Mouse (Mus musculus) CH12.LX (cell line): ENCODE measurements at regions not wholly inside any gene's neighbourhood (a gene's known extent, or its start where the extent isn't known, plus 50 kb on each side); places are given as distances from the start of the nearest gene placed in this dataset.

Source experiments
- CTCF ChIP-seq, 2 experiments: IDR thresholded peaks in 1 of 2; conservative IDR thresholded peaks in 1 of 2; 2 replicates each; pipeline ENCODE4 v1.5.1; 2011 to 2012; ENCODE audit warnings: low read depth in 2 of 2, low read length in 2 of 2, improper control_type of control experiment in 1 of 2, inconsistent platforms in 1 of 2, mild to moderate bottlenecking in 1 of 2, moderate library complexity in 1 of 2
- JUN ChIP-seq: IDR thresholded peaks from 2 replicates; pipeline ENCODE4 v1.6.1; 2011; ENCODE audit warnings: low read depth, mild to moderate bottlenecking, low read length, improper control_type of control experiment, moderate library complexity; ENCODE audit not compliant: insufficient read depth

GRCm38 (mm10) chr9:53010741-53011140 is 237.1 kb downstream of the Ddx10 start:
- TF ChIP-seq JUN (no peak), CTCF (conservative IDR thresholded peaks at IDR 0.05 in 1 of 2, IDR thresholded peaks at IDR 0.05 in 1 of 2; ENCODE audit: low read depth in 2 of 2, low read length in 2 of 2) (no peak)
